Mouse (Mus musculus) layer of hippocampus, adult 11-12 months (tissue): Measurements from ENCODE around the gene Gpr135.
"Not testable (repeated sequence)": the region's sequence is repeated elsewhere in the genome, so short reads cannot be mapped to it uniquely, and the experiment has no call there.

Source experiments
- DNase-seq: peaks from one replicate; pipeline ENCODE4 v3.0.0; 2022; ENCODE audit warnings: low spot score

The Gpr135 gene

DNA sequence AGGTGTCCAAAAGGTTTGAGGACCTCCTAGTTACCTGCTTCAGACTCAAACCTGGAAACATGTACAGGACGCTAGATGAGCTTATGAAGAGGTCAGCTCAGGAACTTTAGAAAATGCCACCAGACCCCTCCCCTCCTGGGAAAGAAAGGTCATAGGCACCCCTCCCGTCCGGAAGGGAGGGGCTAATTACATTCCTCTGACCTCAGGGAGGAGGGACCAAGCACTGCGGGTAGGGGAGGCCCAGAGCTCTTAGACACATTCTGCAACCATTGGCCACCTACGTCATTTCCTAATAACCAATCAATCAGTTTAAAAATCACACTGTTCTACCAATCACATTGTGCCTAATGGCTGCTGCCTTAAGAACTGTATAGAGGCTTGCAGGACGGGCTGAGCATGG lies 18.4 kb downstream of the Gpr135 start:
- no peak for DNase-seq

GRCm38 (mm10) chr12:72050821-72051220 lies 20.1 kb downstream of the Gpr135 start:
- DNase-seq = no peak

- not testable (repeated sequence) for DNase-seq
Measured at GRCm38 (mm10) chr12:72050156-72050555, 20.8 kb downstream of the Gpr135 start.

DNA sequence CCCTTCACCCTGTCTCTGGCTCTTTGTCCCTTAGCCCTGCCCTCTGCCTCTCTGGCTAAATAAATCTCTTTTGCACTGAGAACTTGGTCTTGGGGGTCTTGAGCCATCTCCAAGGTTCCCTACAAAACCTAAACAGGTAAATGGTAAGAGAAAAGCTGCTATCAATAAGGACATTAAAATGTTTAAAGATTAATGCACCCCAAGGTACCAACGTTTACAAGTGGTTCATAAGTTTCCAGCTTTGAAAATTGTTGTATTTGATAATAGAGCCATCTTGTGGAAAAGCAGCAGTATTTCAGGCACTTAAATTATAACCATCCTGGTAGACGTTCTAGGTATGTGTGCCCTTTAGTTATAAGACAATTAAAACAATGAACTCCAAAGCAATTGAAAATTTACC lies 23.4 kb downstream of the Gpr135 start:
- no peak for DNase-seq

DNA sequence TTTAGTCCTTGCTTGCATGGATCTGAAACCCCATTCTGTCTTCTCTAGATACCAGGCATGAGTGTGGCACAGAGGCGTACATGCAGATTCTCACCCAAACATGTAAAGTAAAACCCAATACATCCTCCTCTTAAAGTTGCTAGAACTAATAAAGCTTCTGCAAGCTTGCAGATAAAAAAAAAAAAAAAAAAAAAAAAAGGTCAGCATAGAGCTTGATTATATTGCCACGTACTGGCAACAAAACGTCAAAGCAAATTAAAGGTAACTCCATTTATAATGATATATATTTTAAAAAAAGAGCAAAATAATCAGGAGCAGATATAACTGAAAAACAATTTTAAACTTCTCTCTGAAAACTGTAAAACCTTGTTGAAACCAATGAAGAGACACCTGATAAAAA lies 29.7 kb downstream of the Gpr135 start:
- DNase-seq = no peak

- no peak for DNase-seq
Measured at GRCm38 (mm10) chr12:72039501-72039900, 31.4 kb downstream of the Gpr135 start.

GRCm38 (mm10) chr12:72038866-72039265 lies 32.1 kb downstream of the Gpr135 start:
- no peak for DNase-seq

GRCm38 (mm10) chr12:72037049-72037448 lies 33.9 kb downstream of the Gpr135 start:
- DNase-seq = no peak

DNA sequence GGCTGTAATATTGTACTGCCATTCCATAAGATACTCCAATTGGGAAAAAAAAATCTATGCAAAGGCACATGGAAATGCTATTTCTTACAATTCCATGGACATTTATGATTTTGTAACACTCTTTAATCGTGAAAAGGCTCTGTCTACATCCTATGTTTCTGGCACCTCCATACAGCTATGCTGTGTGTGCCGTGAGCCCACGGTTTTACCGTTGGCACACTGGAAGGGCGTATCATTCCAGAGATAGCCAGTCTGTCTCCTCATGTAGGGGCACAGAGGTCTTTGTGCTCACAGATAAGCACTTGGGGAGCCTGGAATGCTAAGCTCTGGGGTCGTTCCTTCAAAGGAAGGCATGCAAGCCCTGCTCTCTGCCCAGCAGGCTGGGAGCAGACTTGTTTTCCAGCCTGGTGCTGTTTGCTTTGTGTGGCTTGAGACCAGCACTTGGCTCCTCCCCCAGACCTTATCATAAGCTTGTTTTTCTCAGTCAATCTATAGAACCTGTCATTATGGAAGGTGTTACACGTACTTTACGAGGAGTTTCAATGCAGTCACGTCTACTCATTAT lies 34.7 kb downstream of the Gpr135 start:
- no peak for DNase-seq

DNA sequence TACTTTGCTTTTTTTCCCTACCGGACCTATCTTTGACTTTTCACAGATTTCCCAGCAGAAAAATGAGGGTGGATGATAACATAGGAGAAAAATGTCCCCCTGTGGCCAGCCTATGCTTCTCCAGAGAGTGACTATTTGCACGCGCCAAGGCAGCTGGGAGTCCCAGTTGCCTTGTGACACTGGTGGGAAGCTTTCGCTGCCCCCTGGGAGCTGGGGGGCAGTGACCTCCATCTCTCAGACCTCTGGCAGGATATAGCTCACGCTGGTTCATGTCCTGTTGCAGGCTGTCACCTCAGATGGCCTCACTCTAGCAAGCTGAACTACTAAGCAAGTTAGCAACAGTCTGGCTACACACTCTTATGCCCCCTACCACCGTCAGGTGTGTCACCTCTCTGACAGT lies 39.1 kb downstream of the Gpr135 start:
- no peak for DNase-seq

DNA sequence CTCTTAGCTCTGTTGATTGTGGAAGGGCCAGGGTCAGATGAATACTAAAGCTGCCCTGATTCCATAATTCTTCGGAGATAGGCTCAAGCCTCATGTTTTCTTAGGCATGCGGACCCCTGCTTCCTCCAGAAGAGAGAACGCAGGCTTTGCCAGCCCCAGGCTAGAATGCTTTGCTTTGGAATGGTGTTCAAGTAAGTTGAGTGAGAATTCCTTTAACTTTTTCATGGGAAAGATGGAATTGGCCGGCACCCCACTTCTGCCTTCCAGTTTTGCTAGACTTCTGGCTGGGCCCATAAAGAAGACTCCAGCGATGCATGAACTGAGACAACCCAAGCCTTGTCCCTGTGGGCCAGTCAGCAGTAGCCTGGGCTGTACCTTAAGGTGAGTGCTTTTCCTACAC lies 39.8 kb downstream of the Gpr135 start:
- no peak for DNase-seq

- DNase-seq = no peak
Measured at GRCm38 (mm10) chr12:72025275-72025795, 45.6 kb downstream of the Gpr135 start.

- DNase-seq = no peak
Measured at GRCm38 (mm10) chr12:72023572-72023971, 47.4 kb downstream of the Gpr135 start.

DNA sequence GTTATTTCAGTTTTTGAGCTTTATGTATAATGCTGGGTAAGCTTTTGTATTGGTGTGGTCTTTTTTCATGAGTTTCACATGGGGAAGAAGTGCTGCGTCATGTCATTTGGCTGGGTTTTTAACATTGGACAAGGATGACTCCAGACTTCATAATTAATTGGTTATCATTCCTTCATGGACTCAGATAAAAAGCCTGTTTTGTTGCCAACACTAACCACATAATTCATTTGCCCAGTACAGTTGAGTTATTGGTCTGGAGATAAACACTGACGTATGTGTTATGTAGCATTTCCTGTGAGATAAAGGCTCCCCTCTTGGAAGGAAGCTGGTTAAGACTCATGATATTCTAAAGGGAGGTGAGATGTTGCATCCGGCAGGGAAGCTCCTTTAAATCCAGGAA lies 48.1 kb downstream of the Gpr135 start:
- no peak for DNase-seq

- DNase-seq = no peak
Measured at GRCm38 (mm10) chr12:72021543-72021942, 49.4 kb downstream of the Gpr135 start.

GRCm38 (mm10) chr12:72020285-72020684 lies 50.6 kb downstream of the Gpr135 start:
- no peak for DNase-seq
